Mouse (Mus musculus) cortical plate, adult 2 months (tissue): Measurements from ENCODE around the gene Ccdc15.

Source experiments
- CTCF ChIP-seq: fragments of 200-500 bp; IDR thresholded peaks from 2 replicates; pipeline ENCODE4 v1.5.1; 2011; ENCODE audit warnings: mild to moderate bottlenecking, control low read depth, low read length; ENCODE audit not compliant: insufficient read depth; ENCODE audit errors: extremely low read depth
- POLR2A ChIP-seq: fragments of 200-500 bp; IDR thresholded peaks from 2 replicates; pipeline ENCODE4 v1.6.1; 2011; ENCODE audit warnings: mild to moderate bottlenecking, low read length, control low read depth; ENCODE audit not compliant: insufficient read depth; ENCODE audit errors: extremely low read depth

GRCm38 (mm10) chr9:37354485-37354884, 6.3 kb upstream of the Ccdc15 start:
- TF ChIP-seq POLR2A (no peak), CTCF (no peak)
